In the genomic region with DNA sequence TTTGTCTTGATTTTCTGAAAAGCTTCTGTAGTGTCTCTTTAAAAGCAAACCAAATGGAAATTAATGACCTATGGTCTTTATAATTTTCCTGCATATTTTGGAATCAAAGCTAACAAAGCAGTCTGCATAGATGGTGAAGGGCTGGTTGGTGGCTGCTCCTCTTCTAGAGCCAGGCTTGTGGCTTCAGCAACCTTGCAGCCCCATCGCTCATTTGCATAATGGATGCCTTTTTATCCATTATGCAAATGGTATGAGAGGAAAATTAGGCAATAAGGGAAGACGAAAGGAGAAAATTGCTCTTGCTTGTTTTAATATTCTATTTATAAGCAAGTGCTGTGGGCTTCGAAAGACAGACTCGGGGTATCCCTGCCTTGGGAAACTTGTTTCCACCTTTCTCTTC, we compare ENCODE assay signal across 26 mouse cellular contexts.
"Had no signal": no experiment of that assay in that cellular context is flagged by ENCODE, and none has a peak within 500 bp of the region (broad histone marks: within the 10 kb centered on the region; RNA-seq: fewer than 3 reads in every experiment).

No protein-coding gene starts in this region.

- H3K9ac ChIP-seq: heart, embryonic 12.5 days; hindbrain, embryonic 14.5 days; intestine, embryonic 15.5 days; limb, embryonic 12.5 days; liver, embryonic 13.5 days; liver, embryonic 15.5 days had no signal

- H3K4me2 ChIP-seq: heart, embryonic 12.5 days; hindbrain, embryonic 14.5 days; intestine, embryonic 15.5 days; limb, embryonic 12.5 days; liver, embryonic 11.5 days; liver, embryonic 13.5 days; liver, embryonic 15.5 days had no signal

- H3K4me3 ChIP-seq: gastrocnemius, adult 2 months; heart, embryonic 10.5 days; heart, embryonic 12.5 days; intestine, embryonic 15.5 days; layer of hippocampus, adult 2 months; left cerebral cortex, adult 2 months; limb, embryonic 10.5 days; limb, embryonic 12.5 days; liver, embryonic 13.5 days; liver, embryonic 15.5 days had no signal

- H3K27ac ChIP-seq: gastrocnemius, adult 2 months; heart, embryonic 10.5 days; hindbrain, embryonic 14.5 days; intestine, embryonic 15.5 days; layer of hippocampus, adult 2 months; left cerebral cortex, adult 2 months; limb, embryonic 10.5 days; limb, embryonic 12.5 days; liver, embryonic 13.5 days; liver, embryonic 15.5 days had no signal

- H3K4me1 ChIP-seq: heart, embryonic 10.5 days; heart, embryonic 12.5 days; intestine, embryonic 15.5 days; liver, embryonic 13.5 days; liver, embryonic 15.5 days had no signal

- H3K36me3 ChIP-seq: heart, embryonic 10.5 days; heart, embryonic 12.5 days; intestine, embryonic 15.5 days; limb, embryonic 10.5 days; limb, embryonic 12.5 days; liver, embryonic 13.5 days; liver, embryonic 15.5 days had no signal

- ATAC-seq: hindbrain, embryonic 16.5 days; inflammation-experienced regulatory T-cells, adult 6 months; intestine, embryonic 15.5 days; intestine, postnatal 0 days had no signal

- DNase-seq: gastrocnemius, adult 2 months; gastrocnemius, postnatal 10 days; gastrocnemius, postnatal 25 days; heart, adult 18-20 months; heart, postnatal 10 days; heart, postnatal 4 days; kidney, adult 18-20 months; kidney, adult 8-10 months; kidney, postnatal 10 days; kidney, postnatal 25 days; kidney, postnatal 4 days; liver; liver, embryonic 13.5 days had no signal

- H3K27me3 ChIP-seq: heart, embryonic 12.5 days; intestine, embryonic 15.5 days; limb, embryonic 12.5 days; liver, embryonic 13.5 days; liver, embryonic 15.5 days had no signal

- H3K9me3 ChIP-seq: heart, embryonic 10.5 days; heart, embryonic 12.5 days; intestine, embryonic 15.5 days; limb, embryonic 10.5 days; limb, embryonic 12.5 days; liver, embryonic 13.5 days; liver, embryonic 15.5 days had no signal
